Mouse (Mus musculus): ENCODE data around the gene Snx17. TPM values are rescaled to one million over a fixed set of nuclear protein-coding genes. Genes with fewer than 3 reads are reported as not detected.

Gene Snx17
- polyA plus RNA-seq (2017; shearing (Covaris generic)): 100 to 1,000 TPM; 114 to 130 TPM

GRCm38 (mm10) chr5:31192939-31193630 is at the start of gene Snx17, which contains the start of gene Eif2b4:
TSS of gene Snx17 (plus strand) at chr5:31193227.
TSS of gene Eif2b4 (minus strand) at chr5:31193430.

GRCm38 (mm10) chr5:31154152-31154553 is 38.9 kb upstream of the Snx17 start, which contains the start of gene Mpv17:
TSS of gene Mpv17 (minus strand) at chr5:31154251.

DNA sequence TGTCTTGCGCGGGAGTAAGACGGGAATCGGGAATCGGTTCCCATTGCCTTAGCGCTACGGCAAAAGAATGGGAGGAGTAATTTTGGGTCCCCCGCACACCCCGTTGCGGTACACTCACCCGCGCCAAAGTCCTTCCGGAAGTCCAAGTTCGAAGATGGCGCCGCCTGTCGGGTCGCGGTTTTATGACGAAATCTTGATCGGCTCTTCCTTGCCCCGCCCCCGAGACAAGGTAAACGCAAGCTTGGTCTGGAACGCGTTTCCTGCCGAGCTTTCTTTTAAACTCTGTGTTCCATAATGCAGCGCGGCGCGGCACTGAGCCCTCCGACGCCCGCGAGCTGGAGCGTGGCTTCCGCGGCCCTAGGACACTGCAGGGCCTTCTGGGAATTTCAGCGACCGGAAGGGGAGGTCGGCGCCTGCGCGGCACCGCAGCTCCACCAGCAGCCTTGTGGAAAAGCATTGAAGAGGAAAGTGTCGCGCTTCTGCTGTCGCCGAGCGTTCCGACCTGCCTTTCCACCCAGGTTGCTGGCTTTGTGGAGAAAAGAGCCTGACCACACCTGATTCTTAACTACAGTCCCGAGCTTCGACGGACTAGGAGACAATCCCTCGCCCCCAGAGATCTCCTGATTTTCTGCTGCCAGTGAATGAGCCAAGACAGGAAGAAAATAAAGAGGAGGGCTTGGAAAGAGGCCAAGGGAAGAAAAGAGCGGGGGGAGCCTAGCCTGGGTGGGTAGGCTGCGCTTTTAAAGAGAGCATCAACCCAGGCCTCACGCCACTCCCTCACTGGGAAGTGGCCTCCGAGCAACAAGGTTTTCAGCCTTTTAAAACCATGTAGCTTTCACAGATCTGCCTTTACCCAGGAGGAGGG is 13.0 kb upstream of the Snx17 start, which contains the start of the genes Gm29609 and Gtf3c2:
Gene Gm29609, minus strand, starts transcription at position 146 of the 865 bp plus-strand sequence.
Gene Gtf3c2, minus strand, starts transcription at position 379 of the 865 bp plus-strand sequence.

GRCm38 (mm10) chr5:31201742-31202590 is 8.9 kb downstream of the Snx17 start, which contains the start of gene Zfp513:
TSS of gene Zfp513 (minus strand) at chr5:31202303.

DNA sequence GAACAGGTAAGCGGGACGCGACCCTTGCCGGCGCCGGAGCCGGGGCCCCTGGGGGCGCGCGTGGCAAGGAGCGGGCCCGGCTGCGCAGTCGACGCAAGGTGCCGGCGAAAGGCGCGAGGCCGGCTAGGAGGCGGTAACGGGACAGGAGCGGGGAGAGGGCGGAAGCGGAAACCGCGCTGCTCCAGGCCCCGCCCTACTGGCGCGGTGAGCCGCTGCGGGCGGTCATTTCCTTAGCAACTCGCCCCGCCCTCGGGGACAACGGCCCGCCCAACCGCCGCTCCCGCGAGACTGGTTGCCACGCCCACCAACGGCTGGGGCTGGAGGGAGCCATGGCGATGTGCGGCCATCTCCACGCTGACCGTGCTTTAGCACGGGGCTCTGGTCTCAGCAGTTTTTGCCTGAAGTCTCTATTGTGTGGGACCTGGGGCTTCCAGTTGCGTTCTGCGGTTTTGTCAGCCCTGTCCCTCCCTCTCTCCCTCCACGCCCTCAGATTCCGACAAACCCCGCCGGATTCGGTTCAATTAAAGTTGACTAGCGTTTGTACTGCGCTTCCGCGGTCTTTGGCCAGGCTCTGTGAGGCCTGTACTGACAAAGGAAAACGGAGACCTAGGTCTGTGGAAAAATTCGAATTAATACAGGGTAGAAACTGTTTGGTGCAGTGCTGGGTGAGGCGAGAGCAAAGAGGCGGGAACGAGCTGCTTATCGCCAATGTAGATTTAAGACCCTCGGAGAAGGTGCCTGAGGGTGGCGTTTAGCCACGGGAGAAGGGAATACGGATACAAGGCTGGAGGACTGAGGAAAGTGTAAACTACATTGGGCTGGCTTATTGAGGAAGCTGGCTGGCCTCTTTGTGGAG is 27.6 kb downstream of the Snx17 start, which contains the start of gene Ppm1g:
Gene Ppm1g, minus strand, starts transcription at position 240 of the 856 bp plus-strand sequence.

GRCm38 (mm10) chr5:31240637-31241521 is 47.9 kb downstream of the Snx17 start, which contains the start of the genes Nrbp1 and Gm9970:
TSS of gene Nrbp1 (plus strand) at chr5:31240864.
TSS of gene Gm9970 (minus strand) at chr5:31241232.

Other genes with a start within 250 kb of the Snx17 start
- gene Cgref1, start 247.6 kb upstream of the Snx17 start, polyA plus RNA-seq (2017; shearing (Covaris generic)): under 1 TPM in 1 of 2 experiments, not detected in 1; 0.34 TPM
- 100 to 1,000 TPM; 163 to 180 TPM for gene Preb, start 232.9 kb upstream of the Snx17 start, polyA plus RNA-seq (2017; shearing (Covaris generic))
- not detected for gene Tcf23, start 224.6 kb upstream of the Snx17 start, polyA plus RNA-seq (2017; shearing (Covaris generic))
- 100 to 1,000 TPM in 1 of 2 experiments, 10 to 100 TPM in 1; 84.2 to 138 TPM for gene Atraid, start 144.9 kb upstream of the Snx17 start, polyA plus RNA-seq (2017; shearing (Covaris generic))
- gene Slc5a6, start 144.3 kb upstream of the Snx17 start, polyA plus RNA-seq (2017; shearing (Covaris generic)): 1 to 10 TPM; 4.7 to 6.5 TPM
- 10 to 100 TPM; 11.3 to 17.1 TPM for gene Cad, start 138.4 kb upstream of the Snx17 start, polyA plus RNA-seq (2017; shearing (Covaris generic))
- under 1 TPM in 1 of 2 experiments, not detected in 1; 0.15 TPM for gene Dnajc5g, start 86.9 kb upstream of the Snx17 start, polyA plus RNA-seq (2017; shearing (Covaris generic))
- gene Slc30a3, start 85.0 kb upstream of the Snx17 start, polyA plus RNA-seq (2017; shearing (Covaris generic)): not detected
- gene Trim54, start 76.5 kb upstream of the Snx17 start, polyA plus RNA-seq (2017; shearing (Covaris generic)): not detected
- not detected for gene Ucn, start 54.4 kb upstream of the Snx17 start, polyA plus RNA-seq (2017; shearing (Covaris generic))
- gene Mpv17, start 39.0 kb upstream of the Snx17 start, polyA plus RNA-seq (2017; shearing (Covaris generic)): 10 to 100 TPM; 27.4 to 29.4 TPM
- 1 to 10 TPM in 1 of 2 experiments, under 1 TPM in 1; 0.49 to 1.0 TPM for gene Gm29609, start 13.3 kb upstream of the Snx17 start, polyA plus RNA-seq (2017; shearing (Covaris generic))
- gene Gtf3c2, start 13.1 kb upstream of the Snx17 start, polyA plus RNA-seq (2017; shearing (Covaris generic)): 10 to 100 TPM; 76.8 to 79.6 TPM
- 10 to 100 TPM; 64.5 to 68.8 TPM for gene Eif2b4, start 203 bp downstream of the Snx17 start, polyA plus RNA-seq (2017; shearing (Covaris generic))
- 10 to 100 TPM; 20.9 to 23.3 TPM for gene Zfp513, start 9.1 kb downstream of the Snx17 start, polyA plus RNA-seq (2017; shearing (Covaris generic))
- gene Ppm1g, start 27.5 kb downstream of the Snx17 start, polyA plus RNA-seq (2017; shearing (Covaris generic)): 100 to 1,000 TPM; 141 to 145 TPM
- 100 to 1,000 TPM; 167 to 175 TPM for gene Nrbp1, start 47.6 kb downstream of the Snx17 start, polyA plus RNA-seq (2017; shearing (Covaris generic))
- gene Gm9970, start 48.0 kb downstream of the Snx17 start, polyA plus RNA-seq (2017; shearing (Covaris generic)): under 1 TPM; 0.33 to 0.61 TPM
- gene Krtcap3, start 58.5 kb downstream of the Snx17 start, polyA plus RNA-seq (2017; shearing (Covaris generic)): 10 to 100 TPM; 36.3 to 71.9 TPM
- gene Ift172, start 97.9 kb downstream of the Snx17 start, polyA plus RNA-seq (2017; shearing (Covaris generic)): 1 to 10 TPM; 3.4 to 5.1 TPM
- gene Fndc4, start 102.9 kb downstream of the Snx17 start, polyA plus RNA-seq (2017; shearing (Covaris generic)): under 1 TPM in 1 of 2 experiments, not detected in 1; 0.41 TPM
- gene Gckr, start 104.2 kb downstream of the Snx17 start, polyA plus RNA-seq (2017; shearing (Covaris generic)): under 1 TPM in 1 of 2 experiments, not detected in 1; 0.55 TPM